Mouse (Mus musculus) CH12F3 (cell line): ENCODE data around the gene Pop5.

Experiments
- in situ Hi-C: fragments of 300-500 bp; cut with MboI; formaldehyde crosslinking; loops from 2 replicates; pipeline ENCODE4 v1.14.3; 2020; ENCODE audit warnings: low sequenced_read_pairs

Gene Pop5

DNA sequence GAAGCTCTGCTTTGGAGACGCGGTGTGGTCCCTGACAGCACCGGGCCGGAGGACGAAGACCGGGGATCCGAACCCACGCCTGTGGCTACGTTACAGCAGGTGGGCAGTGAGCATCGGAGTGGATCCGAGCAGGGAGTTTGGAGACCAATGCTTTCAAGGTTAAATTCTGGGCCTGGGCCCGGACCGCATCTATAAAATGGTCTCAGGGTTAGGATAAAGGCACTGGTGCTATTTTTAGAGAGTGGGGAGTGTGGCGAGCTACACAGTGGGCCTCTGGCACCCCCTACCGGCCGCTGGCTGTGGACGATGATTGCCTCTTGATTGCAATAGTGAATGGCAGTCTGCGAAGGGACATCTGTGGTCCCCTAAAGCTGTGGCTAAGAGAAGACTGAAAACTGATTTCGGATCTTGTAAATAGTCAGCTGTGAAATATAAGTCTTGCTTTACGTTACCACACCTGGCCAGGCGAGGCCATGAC, at the start of gene Pop5:
Gene Pop5, plus strand, starts transcription at position 51 of the 478 bp plus-strand sequence.
- in situ Hi-C loops = no loop called here

- in situ Hi-C loops = no loop called here
These were observed 49.1 kb upstream of the Pop5 start for GRCm38 (mm10) chr5:115186371-115187073.

DNA sequence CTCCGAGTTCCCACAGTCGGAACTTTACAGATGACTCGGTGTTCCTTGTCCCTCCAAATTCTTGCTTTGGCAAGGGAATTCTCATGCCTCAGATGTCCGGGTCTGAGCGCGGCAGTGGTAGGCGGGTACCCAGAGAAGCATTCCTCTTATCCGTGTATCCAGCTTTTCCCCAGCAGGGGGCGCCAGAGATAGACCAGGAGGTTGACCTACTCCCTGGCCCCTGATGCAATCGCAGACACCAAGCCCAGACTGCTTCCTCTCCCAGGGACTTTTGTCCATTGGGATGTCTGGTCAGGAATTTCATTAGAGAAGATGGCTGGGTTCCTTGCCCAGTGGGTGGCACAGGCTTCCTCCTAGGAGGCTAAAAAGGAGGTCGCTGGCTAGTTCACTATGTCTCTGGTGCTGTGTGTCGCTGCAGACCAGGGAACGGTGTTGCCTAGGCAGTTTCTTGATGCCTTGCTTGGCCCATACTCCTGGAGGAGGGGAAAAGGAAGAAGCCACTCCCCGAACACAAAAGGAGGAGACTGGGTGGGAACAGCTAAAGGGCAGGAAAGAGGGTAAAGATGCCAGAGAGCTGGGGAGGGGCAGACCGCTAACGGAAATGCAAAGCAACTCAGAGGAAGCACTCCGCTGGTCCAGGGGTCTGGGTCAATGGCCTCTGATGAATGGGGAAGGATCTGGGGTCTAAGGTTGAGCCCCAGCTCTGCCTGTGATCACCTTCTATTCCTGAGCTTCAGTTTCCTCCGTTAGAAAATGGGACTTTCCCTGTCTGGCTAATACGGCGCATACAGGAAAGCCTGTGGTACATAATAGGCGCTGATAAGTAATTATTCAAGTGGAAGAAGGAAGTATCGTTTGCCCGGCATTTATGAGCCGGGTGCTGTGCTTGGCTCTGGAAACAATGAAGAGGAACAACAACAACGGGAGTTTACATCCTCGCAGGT, 48.2 kb upstream of the Pop5 start:
- in situ Hi-C loops = no loop called here

GRCm38 (mm10) chr5:115188824-115189223, 46.8 kb upstream of the Pop5 start:
- in situ Hi-C loops = no loop called here

DNA sequence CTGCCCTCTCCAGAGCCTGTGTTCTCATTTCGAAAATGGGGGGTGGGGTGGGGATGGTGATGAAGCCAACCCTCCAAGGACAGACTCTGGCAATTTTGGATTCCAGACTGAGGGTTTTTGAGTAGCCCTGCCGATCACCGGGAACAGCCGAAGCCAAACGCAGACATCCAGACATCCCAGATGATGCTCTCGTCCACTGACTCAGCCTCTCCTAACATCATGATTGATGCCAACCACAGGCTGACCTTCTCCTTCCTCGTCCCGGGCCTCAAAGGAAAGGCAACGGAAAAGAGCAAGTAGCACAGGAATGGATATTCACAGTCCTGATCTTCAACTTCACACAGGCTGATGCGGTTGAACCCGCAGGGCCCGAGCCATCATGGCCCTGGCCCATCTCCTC, 45.6 kb upstream of the Pop5 start:
- in situ Hi-C loops = no loop called here

- in situ Hi-C loops = no loop called here
These were observed 43.5 kb upstream of the Pop5 start for GRCm38 (mm10) chr5:115191880-115192827.

- in situ Hi-C loops = no loop called here
These were observed 42.8 kb upstream of the Pop5 start for GRCm38 (mm10) chr5:115192828-115193195.

DNA sequence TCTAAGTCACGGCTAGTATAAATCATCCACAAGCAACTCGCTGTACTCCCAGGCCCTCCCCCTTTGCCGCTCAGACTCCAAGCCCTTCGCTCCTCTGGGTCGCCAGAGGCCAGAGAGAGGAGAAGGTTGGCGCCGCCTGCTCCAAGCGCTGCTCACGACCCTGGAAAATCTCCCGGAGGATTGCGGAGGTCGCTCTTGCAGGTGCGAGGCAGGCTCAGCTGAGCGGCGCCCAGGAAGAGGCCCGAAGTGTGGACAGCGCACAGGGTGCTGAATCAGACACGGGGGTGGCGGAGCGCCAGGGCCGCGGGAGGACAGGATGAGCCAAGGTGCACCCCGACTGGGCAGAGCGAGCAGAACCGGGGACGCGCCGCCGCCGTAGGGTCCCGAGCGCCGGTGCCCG, 42.4 kb upstream of the Pop5 start:
- in situ Hi-C loops = no loop called here

GRCm38 (mm10) chr5:115193669-115194625, 41.7 kb upstream of the Pop5 start, which contains the start of gene Cabp1:
TSS of gene Cabp1 (minus strand) at chr5:115194381.
- in situ Hi-C loops = no loop called here

DNA sequence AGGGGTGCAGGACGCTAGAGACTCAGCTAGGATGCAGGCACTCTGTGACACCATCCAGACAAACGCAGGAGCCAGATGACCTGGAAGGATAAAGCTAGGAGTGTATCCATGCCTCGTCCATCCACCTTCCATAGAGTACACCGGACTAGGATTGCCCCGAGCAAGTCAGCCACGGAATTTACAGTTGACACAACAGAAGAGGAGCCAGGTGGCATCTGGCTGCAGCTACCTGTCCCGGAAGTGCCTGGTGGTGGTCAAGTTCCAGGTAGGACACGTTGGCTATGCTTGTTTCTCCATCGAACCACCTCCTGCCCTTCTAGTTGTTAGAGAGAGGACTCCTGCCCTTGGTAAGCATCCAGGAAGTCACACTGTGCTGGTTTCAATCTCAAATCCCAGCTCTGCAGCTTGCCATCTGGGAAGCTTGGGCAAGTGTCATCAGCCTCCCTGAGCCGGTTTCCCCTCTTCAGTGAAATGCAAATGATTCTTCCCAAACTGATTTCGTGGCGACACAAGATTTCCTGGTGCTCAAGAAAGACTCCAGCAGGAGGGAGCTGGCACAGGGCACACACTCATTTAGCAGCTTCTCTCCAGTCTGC, 40.9 kb upstream of the Pop5 start:
- in situ Hi-C loops = no loop called here

- in situ Hi-C loops = no loop called here
These were observed 31.7 kb upstream of the Pop5 start for GRCm38 (mm10) chr5:115203735-115204561.

GRCm38 (mm10) chr5:115204562-115205311, 30.9 kb upstream of the Pop5 start:
- in situ Hi-C loops = no loop called here

DNA sequence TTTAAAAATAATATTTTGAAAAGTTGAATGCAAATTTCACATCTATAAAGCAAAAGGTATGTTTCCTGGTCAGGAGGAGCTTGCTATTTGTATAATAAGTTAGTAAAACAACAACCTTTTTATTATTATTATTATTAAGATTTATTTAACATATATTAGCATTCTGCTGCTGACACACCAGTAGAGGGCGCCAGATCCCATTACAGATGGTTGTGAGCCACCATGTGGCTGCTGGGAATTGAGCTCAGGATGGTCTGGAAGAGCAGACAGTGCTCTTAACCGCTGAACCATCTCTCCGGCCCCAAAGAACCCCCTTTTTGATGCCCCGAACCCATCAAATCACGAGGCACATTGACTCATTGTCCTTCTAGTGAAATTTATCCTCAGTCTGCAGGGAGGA, 28.4 kb upstream of the Pop5 start:
- in situ Hi-C loops = no loop called here

DNA sequence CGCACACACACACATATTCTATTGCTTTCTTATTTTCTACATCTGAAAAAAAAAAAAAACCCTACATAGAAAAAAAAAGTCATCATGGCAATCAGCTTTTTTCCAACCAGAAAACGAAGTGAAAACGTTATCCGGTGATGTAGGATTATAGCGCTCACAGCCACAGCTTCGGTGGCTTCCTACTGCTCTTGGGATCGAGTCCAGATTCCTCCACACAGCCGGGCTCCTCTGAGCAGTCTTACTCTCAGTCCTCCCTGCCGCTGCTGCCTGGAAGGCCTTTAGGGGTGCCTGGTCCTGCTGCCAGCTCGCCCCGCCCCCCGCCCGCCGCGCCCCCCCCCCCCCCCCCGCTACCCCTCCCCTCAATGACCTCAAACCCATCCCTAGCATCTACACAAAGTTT, 27.7 kb upstream of the Pop5 start:
- in situ Hi-C loops = no loop called here

DNA sequence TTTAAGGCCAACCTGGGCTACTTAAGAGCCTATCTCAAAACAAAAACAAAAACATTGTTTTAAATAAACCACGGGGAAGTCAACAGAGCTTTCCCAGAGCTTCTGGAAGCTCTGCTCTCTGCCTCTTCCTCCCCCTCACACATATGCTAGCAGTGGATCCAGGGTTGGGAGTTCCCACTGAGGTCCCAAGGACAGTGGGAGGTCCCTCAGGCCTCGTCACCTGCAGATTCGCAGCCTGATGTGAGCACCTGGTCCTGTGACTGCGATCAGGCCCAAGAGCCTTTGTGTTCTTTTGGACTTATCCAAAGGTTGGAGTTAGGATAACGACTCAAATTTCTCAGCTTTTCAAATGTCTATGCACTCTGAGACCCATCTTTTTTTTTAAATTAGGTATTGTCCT, 27.0 kb upstream of the Pop5 start:
- in situ Hi-C loops = no loop called here

DNA sequence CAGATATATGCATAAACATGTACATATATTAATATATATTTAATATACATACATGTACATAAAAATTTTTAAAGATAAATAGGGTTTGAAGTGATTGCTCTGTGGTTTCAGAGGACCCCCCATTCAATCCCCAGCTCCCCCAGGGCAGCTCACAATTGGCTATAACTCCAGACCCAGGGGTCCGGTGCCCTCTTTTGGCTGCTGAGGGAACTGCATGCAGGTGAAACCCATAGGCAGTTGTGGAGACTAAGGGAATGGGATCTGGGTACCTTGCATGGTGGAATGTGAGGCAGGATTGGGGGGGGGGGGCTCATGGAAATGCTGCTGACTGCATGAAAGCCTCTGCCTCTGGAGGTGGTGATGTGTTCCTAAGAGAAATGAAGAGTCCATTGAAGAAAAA, 25.3 kb upstream of the Pop5 start:
- in situ Hi-C loops = no loop called here

DNA sequence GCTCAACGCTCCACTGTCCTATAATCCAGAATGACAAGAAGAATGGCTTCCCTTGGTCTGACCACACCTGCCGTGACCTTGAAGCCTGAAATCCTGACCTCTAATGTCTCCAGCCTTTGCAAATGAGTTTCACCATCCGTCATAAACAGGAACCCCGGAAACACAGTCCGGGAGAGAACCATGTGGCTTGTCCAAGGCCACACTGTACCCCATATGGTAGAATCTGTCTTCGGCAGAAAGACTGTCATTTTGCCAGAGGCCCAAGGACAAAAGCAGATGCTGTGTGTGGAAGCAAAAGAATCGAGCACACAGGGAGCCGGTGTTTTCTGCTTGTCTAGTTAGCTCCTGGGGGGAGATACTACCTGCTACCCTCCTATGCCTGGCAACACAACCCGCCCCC, 23.2 kb upstream of the Pop5 start:
- in situ Hi-C loops = no loop called here

GRCm38 (mm10) chr5:115212861-115213260, 22.8 kb upstream of the Pop5 start:
- in situ Hi-C loops = no loop called here
